Mouse (Mus musculus) inflammation-experienced regulatory T-cells (primary cell): ENCODE measurements around the gene Amy2a3. TPM values are rescaled to one million over a fixed set of nuclear protein-coding genes. Genes with fewer than 3 reads are reported as not detected.

Source experiments
- polyA plus RNA-seq, 2 experiments: library from polyadenylated mRNA; unstranded; fragments of 100-300 nt; shearing (Covaris generic); gene quantifications; one replicate each; pipeline ENCODE4 v1.2.1; 2017

The Amy2a3 gene
- not detected for polyA plus RNA-seq

DNA sequence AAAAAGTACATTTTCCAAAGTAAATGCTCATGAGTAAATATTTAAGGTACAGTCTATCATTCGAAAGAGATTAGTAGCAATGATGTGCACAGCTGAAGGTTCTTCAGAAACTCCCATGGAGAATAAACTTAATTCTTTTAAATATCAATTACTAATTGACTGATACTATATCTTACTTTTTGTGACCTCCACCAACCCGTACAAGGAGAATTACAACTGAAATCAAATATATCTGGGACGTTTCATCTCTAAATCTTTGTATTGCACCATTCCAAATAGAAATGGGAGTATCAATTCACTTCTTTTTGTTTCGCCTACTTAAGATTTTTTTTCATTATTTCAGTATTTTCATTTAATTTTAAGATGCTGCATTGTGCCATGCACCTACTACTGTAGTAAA is at the start of gene Amy2a3:
Gene Amy2a3, minus strand, starts transcription at position 101 of the 400 bp plus-strand sequence.

DNA sequence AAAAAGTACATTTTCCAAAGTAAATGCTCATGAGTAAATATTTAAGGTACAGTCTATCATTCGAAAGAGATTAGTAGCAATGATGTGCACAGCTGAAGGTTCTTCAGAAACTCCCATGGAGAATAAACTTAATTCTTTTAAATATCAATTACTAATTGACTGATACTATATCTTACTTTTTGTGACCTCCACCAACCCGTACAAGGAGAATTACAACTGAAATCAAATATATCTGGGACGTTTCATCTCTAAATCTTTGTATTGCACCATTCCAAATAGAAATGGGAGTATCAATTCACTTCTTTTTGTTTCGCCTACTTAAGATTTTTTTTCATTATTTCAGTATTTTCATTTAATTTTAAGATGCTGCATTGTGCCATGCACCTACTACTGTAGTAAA is 32.7 kb upstream of the Amy2a3 start, which contains the start of gene Amy2a2:
Gene Amy2a2, minus strand, starts transcription at position 101 of the 400 bp plus-strand sequence.

GRCm38 (mm10) chr3:113291349-113291748 is 32.5 kb downstream of the Amy2a3 start, which contains the start of gene Amy2a4:
Amy2a4 (minus strand) TSS chr3:113291449.

Other genes with a start within 250 kb of the Amy2a3 start
- gene Amy2a5, start 65.2 kb downstream of the Amy2a3 start, polyA plus RNA-seq, result under 1 TPM in 1 of 2 experiments, not detected in 1; 0.10 TPM
- gene Amy2a4, start 32.6 kb downstream of the Amy2a3 start, polyA plus RNA-seq, result not detected
- gene Amy2a2, start 32.6 kb upstream of the Amy2a3 start, polyA plus RNA-seq, result not detected
- gene Amy2a1, start 208.4 kb upstream of the Amy2a3 start, polyA plus RNA-seq, result under 1 TPM in 1 of 2 experiments, not detected in 1; 0.60 TPM